22 mouse cellular contexts compared by ENCODE assay signal in the genomic region with DNA sequence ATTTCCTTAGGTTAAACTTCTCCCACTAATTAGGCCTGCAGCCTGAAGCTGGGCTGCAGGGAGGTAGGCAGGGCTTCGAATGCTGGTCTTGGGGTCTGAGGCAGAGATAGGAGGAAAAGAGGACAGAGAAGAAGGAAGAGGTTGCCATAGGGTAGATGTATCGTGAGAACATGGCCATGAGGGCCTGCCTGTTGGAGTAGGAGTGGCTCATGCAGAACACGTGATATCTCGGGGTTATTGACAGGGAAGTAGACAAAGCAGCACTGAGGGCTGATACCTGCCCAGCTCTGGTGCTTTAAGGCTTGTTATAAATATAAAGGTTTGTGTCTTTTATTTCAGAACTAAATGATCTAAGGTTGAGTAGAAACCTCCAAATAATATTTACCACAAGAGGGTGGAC.
DNase-seq lines count a peak whose midpoint lies in the region; ATAC-seq and TF ChIP-seq lines count a peak whose summit lies in the region.
"Had no signal": no experiment of that assay in that cellular context is flagged by ENCODE, and none has a peak within 500 bp of the region (broad histone marks: within the 10 kb centered on the region; RNA-seq: fewer than 3 reads in every experiment).

No protein-coding gene starts in this region.

- H3K36me3 ChIP-seq in heart, embryonic 10.5 days: no peaks in the 10 kb centered on the region
- H3K36me3 ChIP-seq in MEL (ENCODE audit: control insufficient read depth in 1 of 2, insufficient read depth in 2 of 2, low read length in 2 of 2): no peaks in the 10 kb centered on the region
- no peaks in the 10 kb centered on the region for H3K36me3 ChIP-seq in limb, embryonic 10.5 days
- H3K36me3 ChIP-seq in hindbrain, embryonic 14.5 days (replicated peaks; ENCODE audit: control insufficient read depth, insufficient read depth): no peaks in the 10 kb centered on the region
- H3K36me3 ChIP-seq: G1E had no signal

- no peaks in the 10 kb centered on the region for H3K79me2 ChIP-seq in MEL (ENCODE audit: control insufficient read depth, insufficient read depth, low read length, poor library complexity)

- TF ChIP-seq EP300 in MEL (IDR thresholded peaks at IDR 0.05; ENCODE audit: low read depth in 1 of 2, low read length in 2 of 2): no peak

- H3K27ac ChIP-seq in heart, embryonic 10.5 days: no peak overlapping the region
- H3K27ac ChIP-seq in MEL (ENCODE audit: control insufficient read depth, low read depth, low read length): no peak overlapping the region
- H3K27ac ChIP-seq in limb, embryonic 10.5 days: no peak overlapping the region
- H3K27ac ChIP-seq in hindbrain, embryonic 14.5 days: no peak overlapping the region

- no peak for TF ChIP-seq RAD21 in MEL (IDR thresholded peaks at IDR 0.05; ENCODE audit: low read depth, low read length)

- TF ChIP-seq POLR2A in MEL (IDR thresholded peaks at IDR 0.05; ENCODE audit: control insufficient read depth in 1 of 2, insufficient read depth in 1 of 2, low read depth in 1 of 2, low read length in 2 of 2, poor library complexity in 1 of 2): no peak

- H3K4me2 ChIP-seq in hindbrain, embryonic 14.5 days (replicated peaks): no peak overlapping the region

- DNase-seq in heart, embryonic 10.5 days (ENCODE audit: low spot score): peak; percentile 10
- no peak for DNase-seq in heart, postnatal 25 days (ENCODE audit: low spot score)
- peak; percentile 37 for DNase-seq in MEL (ENCODE audit: low read depth, low spot score)
- DNase-seq in limb, embryonic 10.5 days (ENCODE audit: low spot score): peak; percentile 15
- no peak for DNase-seq in hindbrain, embryonic 14.5 days (ENCODE audit: low spot score)
- no peak for DNase-seq in retina, postnatal 1 day
- DNase-seq: adrenal gland, adult 2 months; adrenal gland, adult 8-10 months; adrenal gland, postnatal 10 days; adrenal gland, postnatal 14 days; adrenal gland, postnatal 25 days; adrenal gland, postnatal 36 days; B cell, adult 2 months; cerebellum, adult 11 months; cerebellum, adult 11-12 months; cerebellum, adult 18-20 months; cerebellum, adult 2 months had no signal

- intact Hi-C loops in heart, postnatal 25 days (cut with DNase I): loop anchor here (5.0 kb wide), 1 partner anchor 44 kb away; no protein-coding TSS in a partner anchor

- 82% methylated on average over 4 of the region's 4 CpGs for WGBS in heart, embryonic 10.5 days
- 88% methylated on average over 4 of the region's 4 CpGs for WGBS in limb, embryonic 10.5 days
- 87% methylated on average over 4 of the region's 4 CpGs for WGBS in hindbrain, embryonic 14.5 days

- H3K9ac ChIP-seq in MEL (ENCODE audit: control insufficient read depth, low read depth, low read length, poor library complexity, severe bottlenecking): no peak overlapping the region
- no peak overlapping the region for H3K9ac ChIP-seq in hindbrain, embryonic 14.5 days

- TF ChIP-seq CTCF in MEL (IDR thresholded peaks at IDR 0.05 in 2 of 3, conservative IDR thresholded peaks at IDR 0.05 in 1 of 3; ENCODE audit: control insufficient read depth in 1 of 3, insufficient read depth in 1 of 3, low read depth in 2 of 3, low read length in 3 of 3, poor library complexity in 1 of 3, severe bottlenecking in 1 of 3): no peak

- ATAC-seq in hindbrain, embryonic 14.5 days (ENCODE audit: low FRiP score): no peak
- ATAC-seq: activated CD4-positive, CD25-positive, alpha-beta regulatory T cell, adult 4 months; CD4-positive, CD25-positive, alpha-beta regulatory T cell, adult 4 months; Patski had no signal

- no peaks in the 10 kb centered on the region for H3K27me3 ChIP-seq in heart, embryonic 10.5 days (ENCODE audit: insufficient read depth, poor library complexity, severe bottlenecking)
- peaks cover 7 to 8% of the 10 kb centered on the region in 2 experiments for H3K27me3 ChIP-seq in MEL (ENCODE audit: control insufficient read depth in 1 of 2, insufficient read depth in 2 of 2, low read length in 2 of 2)
- H3K27me3 ChIP-seq in limb, embryonic 10.5 days (ENCODE audit: low read depth, poor library complexity, severe bottlenecking): peaks cover 51% of the 10 kb centered on the region
- no peaks in the 10 kb centered on the region; the same call in none of the 2 replicates for H3K27me3 ChIP-seq in hindbrain, embryonic 14.5 days (ENCODE audit: control insufficient read depth, insufficient read depth, low read length)
- H3K27me3 ChIP-seq: CH12.LX, Patski had no signal

- H3K9me3 ChIP-seq in heart, embryonic 10.5 days: no peaks in the 10 kb centered on the region
- H3K9me3 ChIP-seq in MEL (replicated peaks; ENCODE audit: insufficient read depth, low read length): no peaks in the 10 kb centered on the region
- H3K9me3 ChIP-seq in limb, embryonic 10.5 days (replicated peaks): no peaks in the 10 kb centered on the region
- no peaks in the 10 kb centered on the region for H3K9me3 ChIP-seq in hindbrain, embryonic 14.5 days (ENCODE audit: control insufficient read depth, low read length)

- H3K4me1 ChIP-seq in heart, embryonic 10.5 days: peaks cover 37% of the 10 kb centered on the region
- H3K4me1 ChIP-seq in MEL (ENCODE audit: control insufficient read depth in 1 of 2, insufficient read depth in 2 of 2, low read length in 2 of 2): peaks cover 0 to 8% of the 10 kb centered on the region in 2 experiments; a peak in 3 of 4 replicates
- H3K4me1 ChIP-seq in limb, embryonic 10.5 days: peaks cover 24% of the 10 kb centered on the region
- H3K4me1 ChIP-seq in hindbrain, embryonic 14.5 days (replicated peaks; ENCODE audit: control insufficient read depth, insufficient read depth, low read length): peaks cover 19% of the 10 kb centered on the region

- H3K4me3 ChIP-seq in heart, embryonic 10.5 days: no peak overlapping the region
- H3K4me3 ChIP-seq in MEL (ENCODE audit: control insufficient read depth in 1 of 2, insufficient read depth in 1 of 2, low read depth in 2 of 2, low read length in 2 of 2): no peak overlapping the region
- no peak overlapping the region for H3K4me3 ChIP-seq in limb, embryonic 10.5 days
- no peak overlapping the region for H3K4me3 ChIP-seq in hindbrain, embryonic 14.5 days (replicated peaks; ENCODE audit: low read length)

TF ChIP-seq in MEL, 35 proteins besides CTCF, POLR2A, EP300 and RAD21:
- TF ChIP-seq ZNF384 (IDR thresholded peaks at IDR 0.05; ENCODE audit: low read depth, low read length): no peak
- TF ChIP-seq USF1 (IDR thresholded peaks at IDR 0.05; ENCODE audit: low read depth, low read length): peak; percentile 67
- peak; percentile 61 for TF ChIP-seq MAX (IDR thresholded peaks at IDR 0.05; ENCODE audit: low read length)

Comparison
In these comparisons a context has a peak if more than half of its experiments do, and no peak if none do; other contexts are left out.
1. DNase-seq: peak in heart, embryonic 10.5 days (single experiment), MEL (single experiment) and limb, embryonic 10.5 days (single experiment); none in heart, postnatal 25 days (single experiment), hindbrain, embryonic 14.5 days (single experiment) and retina, postnatal 1 day (single experiment).